Mouse (Mus musculus) lung, embryonic 14.5 days (tissue): Measurements from ENCODE around the gene Pdcd6. TPM values are rescaled to one million over a fixed set of nuclear protein-coding genes. Genes with fewer than 3 reads are reported as not detected.

Experiments
- ATAC-seq: fragments of 200-750 bp; cut with Nextera tagmentation; 2 replicates; pipeline ENCODE4 v1.8.0; 2017; ENCODE audit warnings: mild to moderate bottlenecking, moderate TSS enrichment, moderate library complexity; ENCODE audit not compliant: insufficient read depth
- DNase-seq: peaks from one replicate; pipeline ENCODE4 v3.0.0-alpha.2; 2015
- H3K27ac ChIP-seq: fragments of 300-500 bp; sonication (generic); 2 replicates; pipeline ENCODE4 v1.5.1; 2014; ENCODE audit warnings: low read depth, mild to moderate bottlenecking, moderate library complexity
- H3K27me3 ChIP-seq: fragments of 300-500 bp; sonication (generic); 2 replicates; pipeline ENCODE4 v1.6.1; 2014; ENCODE audit warnings: low read length, control low read depth; ENCODE audit not compliant: insufficient read depth
- H3K36me3 ChIP-seq: fragments of 300-500 bp; sonication (generic); 2 replicates; pipeline ENCODE4 v1.6.1; 2014; ENCODE audit warnings: control low read depth; ENCODE audit not compliant: insufficient read depth
- H3K4me1 ChIP-seq: fragments of 300-500 bp; sonication (generic); 2 replicates; pipeline ENCODE4 v1.6.1; 2014; ENCODE audit warnings: antibody characterized with exemption, control low read depth; ENCODE audit not compliant: insufficient read depth
- H3K4me2 ChIP-seq: fragments of 300-500 bp; sonication (generic); 2 replicates; pipeline ENCODE4 v1.6.1; 2014; ENCODE audit warnings: mild to moderate bottlenecking
- H3K4me3 ChIP-seq: fragments of 300-500 bp; sonication (generic); 2 replicates; pipeline ENCODE4 v1.5.1; 2014; ENCODE audit warnings: low read depth, low read length
- H3K9ac ChIP-seq: fragments of 300-500 bp; sonication (generic); 2 replicates; pipeline ENCODE4 v1.6.1; 2014
- H3K9me3 ChIP-seq: fragments of 300-500 bp; sonication (generic); 2 replicates; pipeline ENCODE4 v1.6.1; 2016; ENCODE audit warnings: low read depth, low read length, control low read depth
- CTCF ChIP-seq: IDR thresholded peaks from 2 replicates; pipeline ENCODE4 v1.5.1; 2016; ENCODE audit warnings: antibody characterized with exemption, low read depth
- WGBS: fragments of 180-500 bp; shearing (Covaris S2); extraction: QIAGEN DNeasy Blood & Tissue Kit; methylation state at CpG from one replicate; pipeline ENCODE4 v1.1.7; 2014; 5-methylcytosine and 5-hydroxymethylcytosine counted together
- polyA plus RNA-seq: library from polyadenylated mRNA; unstranded; fragments of >200 nt; fragmentation: Nextera tagmentation; extraction: Ambion mirVana; gene quantifications from 2 replicates; pipeline ENCODE4 v1.2.1, GENCODE M21; 2014

The Pdcd6 gene
- polyA plus RNA-seq, 1 experiment from 2014 or later = 133 TPM

GRCm38 (mm10) chr13:74349566-74350434 lies 32.4 kb upstream of the Pdcd6 start, which contains the start of the genes Sdha and Ccdc127:
Gene Sdha, minus strand, starts transcription at chr13:74350280.
Gene Ccdc127, plus strand, starts transcription at chr13:74350309.
- DNase-seq (peak; percentile 99), ATAC-seq (peak; percentile 97)
- Histone ChIP-seq H3K4me3 (peak within 1 kb of the TSS; percentile 80), H3K36me3 (peaks cover 17% of the 10 kb centered on the region), H3K9me3 (no peaks in the 10 kb centered on the region), H3K27me3 (no peaks in the 10 kb centered on the region), H3K4me1 (peaks cover 11% of the 10 kb centered on the region), H3K4me2 (peak within 1 kb of the TSS; percentile 80), H3K27ac (peak within 1 kb of the TSS; percentile 86), H3K9ac (peak within 1 kb of the TSS; percentile 92)
- no peak; the same call in 1 of the 2 replicates for TF ChIP-seq CTCF
- 1% methylated on average over 57 of the region's 57 CpGs for WGBS

GRCm38 (mm10) chr13:74341036-74341435 lies 23.7 kb upstream of the Pdcd6 start:
- 46% methylated on average over 3 of the region's 3 CpGs for WGBS
- Histone ChIP-seq H3K9me3 (no peaks in the 10 kb centered on the region), H3K4me1 (no peaks in the 10 kb centered on the region), H3K9ac (no peak overlapping the region), H3K4me2 (no peak overlapping the region), H3K36me3 (peaks cover 82% of the 10 kb centered on the region), H3K27me3 (no peaks in the 10 kb centered on the region), H3K4me3 (no peak overlapping the region), H3K27ac (no peak overlapping the region)
- TF ChIP-seq CTCF = peak; percentile 67
- ATAC-seq (peak; percentile 70; the same call in 1 of the 2 replicates), DNase-seq (peak; percentile 72)

GRCm38 (mm10) chr13:74329321-74329720 lies 11.9 kb upstream of the Pdcd6 start:
- no peak overlapping the region for H3K4me3 ChIP-seq
- peaks cover 75% of the 10 kb centered on the region for H3K36me3 ChIP-seq
- no peaks in the 10 kb centered on the region for H3K4me1 ChIP-seq
- no peak for TF ChIP-seq CTCF
- no peak for ATAC-seq
- H3K27me3 ChIP-seq = no peaks in the 10 kb centered on the region
- no peak overlapping the region for H3K9ac ChIP-seq
- H3K4me2 ChIP-seq = no peak overlapping the region
- no peaks in the 10 kb centered on the region for H3K9me3 ChIP-seq
- DNase-seq = no peak
- H3K27ac ChIP-seq = no peak overlapping the region

GRCm38 (mm10) chr13:74316789-74317169 lies 601 bp downstream of the Pdcd6 start:
- peak overlapping the region; percentile 50; the same call in 1 of the 2 replicates for H3K27ac ChIP-seq
- ATAC-seq = no peak

GRCm38 (mm10) chr13:74316386-74316785 lies 994 bp downstream of the Pdcd6 start:
- DNase-seq (no peak), ATAC-seq (no peak)
- no peaks in the 10 kb centered on the region for H3K9me3 ChIP-seq
- H3K36me3 ChIP-seq = peaks cover 18% of the 10 kb centered on the region
- no peaks in the 10 kb centered on the region for H3K27me3 ChIP-seq
- H3K27ac ChIP-seq = no peak overlapping the region
- peak overlapping the region; percentile 73 for H3K4me2 ChIP-seq
- peak overlapping the region; percentile 80 for H3K9ac ChIP-seq
- peak overlapping the region; percentile 73 for H3K4me3 ChIP-seq
- no peak for TF ChIP-seq CTCF
- no peaks in the 10 kb centered on the region for H3K4me1 ChIP-seq
- WGBS = 25% methylated on average over 4 of the region's 4 CpGs

More at GRCm38 (mm10) chr13:74316789-74317169, 601 bp downstream of the Pdcd6 start:
- no peak for DNase-seq
- no peaks in the 10 kb centered on the region for H3K4me1 ChIP-seq
- H3K4me3 ChIP-seq = peak overlapping the region; percentile 73
- no peaks in the 10 kb centered on the region for H3K9me3 ChIP-seq
- H3K36me3 ChIP-seq = peaks cover 22% of the 10 kb centered on the region
- peak overlapping the region; percentile 73 for H3K4me2 ChIP-seq
- H3K27me3 ChIP-seq = no peaks in the 10 kb centered on the region
- WGBS = 3% methylated on average over 15 of the region's 15 CpGs
- peak overlapping the region; percentile 80 for H3K9ac ChIP-seq
- no peak for TF ChIP-seq CTCF

GRCm38 (mm10) chr13:74314616-74315015 lies 2.8 kb downstream of the Pdcd6 start:
- Histone ChIP-seq H3K36me3 (peaks cover 23% of the 10 kb centered on the region; the same call in 1 of the 2 replicates), H3K9ac (no peak overlapping the region), H3K4me1 (no peaks in the 10 kb centered on the region), H3K4me3 (no peak overlapping the region), H3K27ac (no peak overlapping the region), H3K9me3 (no peaks in the 10 kb centered on the region), H3K27me3 (no peaks in the 10 kb centered on the region), H3K4me2 (no peak overlapping the region)
- no peak for TF ChIP-seq CTCF
- WGBS = 95% methylated on average over 3 of the region's 3 CpGs
- ATAC-seq (no peak), DNase-seq (no peak)

GRCm38 (mm10) chr13:74305780-74306179 lies 11.6 kb downstream of the Pdcd6 start:
- 95% methylated on average over 1 of the region's 1 CpGs for WGBS
- ATAC-seq = no peak

More at GRCm38 (mm10) chr13:74305780-74306179, 11.6 kb downstream of the Pdcd6 start:
- Histone ChIP-seq H3K9me3 (no peaks in the 10 kb centered on the region), H3K4me2 (no peak overlapping the region), H3K4me1 (no peaks in the 10 kb centered on the region), H3K27me3 (no peaks in the 10 kb centered on the region), H3K4me3 (no peak overlapping the region), H3K27ac (no peak overlapping the region), H3K36me3 (peaks cover 62% of the 10 kb centered on the region), H3K9ac (no peak overlapping the region)
- DNase-seq = no peak
- no peak for TF ChIP-seq CTCF
